7 mouse cellular contexts compared by ENCODE assay signal in genomic region chr8:88635474-88636397, GRCm38 (mm10). TPM values are rescaled to one million over a fixed set of nuclear protein-coding genes. Genes with fewer than 3 reads are reported as not detected.
DNase-seq lines count a peak whose midpoint lies in the region; ATAC-seq and TF ChIP-seq lines count a peak whose summit lies in the region.

Gene Snx20, minus strand, starts transcription at chr8:88636128.

- peak within 1 kb of the TSS; percentile 12 for H3K4me3 ChIP-seq in lung, embryonic 14.5 days (ENCODE audit: low read depth, low read length)

- no peaks in the 10 kb centered on the region for H3K27me3 ChIP-seq in lung, embryonic 14.5 days (ENCODE audit: insufficient read depth, low read length)

- H3K4me1 ChIP-seq in lung, embryonic 14.5 days (ENCODE audit: insufficient read depth) = no peaks in the 10 kb centered on the region; the same call in 1 of the 2 replicates

- no peak within 1 kb of the TSS for H3K27ac ChIP-seq in lung, embryonic 14.5 days (ENCODE audit: low read depth)

- no peaks in the 10 kb centered on the region for H3K9me3 ChIP-seq in lung, embryonic 14.5 days (ENCODE audit: low read depth, low read length)

- intact Hi-C loops in left cerebral cortex, postnatal 10 days (cut with DNase I) = no loop called here

- no peak within 1 kb of the TSS; the same call in 1 of the 2 replicates for H3K9ac ChIP-seq in lung, embryonic 14.5 days

- ATAC-seq in granulocyte monocyte progenitor cell, adult 5-6 weeks (replicated peaks; ENCODE audit: poor library complexity, severe bottlenecking) = peak; percentile 71
- peak; percentile 52 for ATAC-seq in lung, embryonic 14.5 days (ENCODE audit: insufficient read depth)

- no peak for TF ChIP-seq CTCF in lung, embryonic 14.5 days (IDR thresholded peaks at IDR 0.05; ENCODE audit: low read depth)

- 62% methylated on average over 14 of the region's 14 CpGs for WGBS in lung, embryonic 14.5 days

- peak within 1 kb of the TSS; percentile 18; the same call in 1 of the 2 replicates for H3K4me2 ChIP-seq in lung, embryonic 14.5 days

- DNase-seq in MEL-GATA-1-ER (ENCODE audit: extremely low read depth, low read depth) = peak; percentile 94
- peak; percentile 41 for DNase-seq in lung, embryonic 14.5 days
- DNase-seq in spleen, postnatal 36 days (ENCODE audit: low spot score in 2 of 2) = peak; percentile 85 to 90
- DNase-seq in left cerebral cortex, postnatal 10 days (ENCODE audit: extremely low spot score in 1 of 2, low spot score in 2 of 2) = no peak
- no peak for DNase-seq in c-Kit-positive CD71-positive TER-119-positive erythroid progenitor cells, embryonic 14.5 days (ENCODE audit: low spot score)
- DNase-seq in ovary, postnatal 10 days (ENCODE audit: low spot score) = no peak

- H3K36me3 ChIP-seq in lung, embryonic 14.5 days (ENCODE audit: insufficient read depth) = no peaks in the 10 kb centered on the region

RNA-seq across cellular contexts. Expression of gene Snx20, which starts in this region (rescaled TPM):
- 17.6 and 25.0 TPM in 2 replicates for total RNA-seq in granulocyte monocyte progenitor cell, adult 5-6 weeks (2014; fragmentation: Nextera tagmentation)
- 9.9 and 10.9 TPM in 2 replicates for total RNA-seq in granulocyte monocyte progenitor cell, adult 5-6 weeks (2017)
- polyA plus RNA-seq in lung, embryonic 14.5 days (2014; fragmentation: Nextera tagmentation; extraction: Ambion mirVana) = 2.9 TPM in 2 replicates
- total RNA-seq in left cerebral cortex, postnatal 10 days (2021) = 1 to 10 TPM; 1.4 to 1.6 TPM

Comparison
In these comparisons a context has a peak if more than half of its experiments do, and no peak if none do; other contexts are left out.
1. RNA of gene Snx20 (total RNA-seq): 9.9 to 25.0 TPM in granulocyte monocyte progenitor cell, adult 5-6 weeks; 1.4 to 1.6 TPM in left cerebral cortex, postnatal 10 days; every median in the first group is over 4 times any median in the second.
2. DNase-seq: peak in MEL-GATA-1-ER (single experiment), lung, embryonic 14.5 days (single experiment) and spleen, postnatal 36 days (2 of 2); none in left cerebral cortex, postnatal 10 days (0 of 2), c-Kit-positive CD71-positive TER-119-positive erythroid progenitor cells, embryonic 14.5 days (single experiment) and ovary, postnatal 10 days (single experiment).